Mouse (Mus musculus) neural tube, embryonic 11.5 days (tissue): ENCODE results near the gene Agap1. TPM values are rescaled to one million over a fixed set of nuclear protein-coding genes. Genes with fewer than 3 reads are reported as not detected.

Experiments
- ATAC-seq: fragments of 200-750 bp; cut with Nextera tagmentation; 2 replicates; pipeline ENCODE4 v1.8.0; 2017; ENCODE audit warnings: moderate number of reproducible peaks, mild to moderate bottlenecking, moderate TSS enrichment, moderate library complexity; ENCODE audit not compliant: insufficient read depth, low FRiP score, low TSS enrichment
- DNase-seq: peaks from one replicate; pipeline ENCODE4 v3.0.0-alpha.2; 2015; ENCODE audit warnings: low spot score
- H3K27ac ChIP-seq: fragments of 300-500 bp; sonication (generic); 2 replicates; pipeline ENCODE4 v1.5.1; 2014; ENCODE audit warnings: low read depth, mild to moderate bottlenecking, low read length
- H3K27me3 ChIP-seq: fragments of 300-500 bp; sonication (generic); 2 replicates; pipeline ENCODE4 v1.6.1; 2014; ENCODE audit warnings: mild to moderate bottlenecking, low read length, mixed read lengths; ENCODE audit not compliant: control insufficient read depth, insufficient read depth
- H3K36me3 ChIP-seq: fragments of 300-500 bp; sonication (generic); 2 replicates; pipeline ENCODE4 v1.6.1; 2014; ENCODE audit warnings: mild to moderate bottlenecking, low read length, moderate library complexity, mixed read lengths; ENCODE audit not compliant: control insufficient read depth, insufficient read depth
- H3K4me1 ChIP-seq: fragments of 300-500 bp; sonication (generic); 2 replicates; pipeline ENCODE4 v1.6.1; 2014; ENCODE audit warnings: low read length, mixed read lengths; ENCODE audit not compliant: control insufficient read depth, insufficient read depth
- H3K4me2 ChIP-seq: fragments of 300-500 bp; sonication (generic); 2 replicates; pipeline ENCODE4 v1.6.1; 2014; ENCODE audit warnings: low read depth, mild to moderate bottlenecking, moderate library complexity
- H3K4me3 ChIP-seq: fragments of 300-500 bp; sonication (generic); 2 replicates; pipeline ENCODE4 v1.5.1; 2014; ENCODE audit warnings: low read depth, low read length
- H3K9ac ChIP-seq: fragments of 300-500 bp; sonication (generic); 2 replicates; pipeline ENCODE4 v1.6.1; 2014; ENCODE audit warnings: mild to moderate bottlenecking, low read length
- H3K9me3 ChIP-seq: fragments of 300-500 bp; sonication (generic); 2 replicates; pipeline ENCODE4 v1.6.1; 2016; ENCODE audit warnings: low read length; ENCODE audit not compliant: control insufficient read depth
- WGBS: fragments of 180-500 bp; shearing (Covaris S2); extraction: QIAGEN DNeasy Blood & Tissue Kit; methylation state at CpG from one replicate; pipeline ENCODE4 v1.1.7; 2014; 5-methylcytosine and 5-hydroxymethylcytosine counted together
- polyA plus RNA-seq: library from polyadenylated mRNA; unstranded; fragments of >200 nt; fragmentation: Nextera tagmentation; extraction: Ambion mirVana; gene quantifications from 2 replicates; pipeline ENCODE4 v1.2.1, GENCODE M21; 2014

The Agap1 gene
- polyA plus RNA-seq, 1 experiment from 2014 or later, result 31.1 TPM

- Histone ChIP-seq H3K9me3 (no peaks in the 10 kb centered on the region), H3K9ac (no peak overlapping the region), H3K27ac (no peak overlapping the region), H3K4me1 (peaks cover 25% of the 10 kb centered on the region), H3K4me2 (no peak overlapping the region), H3K4me3 (no peak overlapping the region), H3K36me3 (no peaks in the 10 kb centered on the region), H3K27me3 (no peaks in the 10 kb centered on the region)
- 20% methylated on average over 12 of the region's 12 CpGs for WGBS
- peak; percentile 22 for DNase-seq
- ATAC-seq, result no peak
Measured at GRCm38 (mm10) chr1:89755358-89755757, 300.8 kb downstream of the Agap1 start.

DNA sequence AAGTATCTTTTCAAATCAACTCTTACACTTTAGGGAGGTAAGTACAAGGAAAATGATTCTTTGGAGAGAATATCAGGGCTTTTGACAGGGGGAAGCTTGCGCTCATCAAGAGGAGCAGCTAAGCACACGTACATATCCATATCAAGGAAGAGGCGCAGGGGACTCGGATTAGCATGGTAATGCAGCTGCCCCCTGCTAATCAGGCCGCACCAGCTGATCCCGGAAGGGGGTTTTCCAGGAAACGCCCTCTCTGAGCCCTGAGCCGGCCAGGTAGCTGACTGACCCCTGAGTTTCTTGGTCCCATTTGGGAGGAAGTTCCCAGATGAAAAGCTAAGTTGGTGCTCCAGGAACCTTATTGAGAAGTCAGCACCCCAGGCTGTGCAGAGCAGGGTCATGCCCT, 301.8 kb downstream of the Agap1 start:
- WGBS, result 20% methylated on average over 8 of the region's 8 CpGs
- no peak for DNase-seq
- no peak for ATAC-seq

DNA sequence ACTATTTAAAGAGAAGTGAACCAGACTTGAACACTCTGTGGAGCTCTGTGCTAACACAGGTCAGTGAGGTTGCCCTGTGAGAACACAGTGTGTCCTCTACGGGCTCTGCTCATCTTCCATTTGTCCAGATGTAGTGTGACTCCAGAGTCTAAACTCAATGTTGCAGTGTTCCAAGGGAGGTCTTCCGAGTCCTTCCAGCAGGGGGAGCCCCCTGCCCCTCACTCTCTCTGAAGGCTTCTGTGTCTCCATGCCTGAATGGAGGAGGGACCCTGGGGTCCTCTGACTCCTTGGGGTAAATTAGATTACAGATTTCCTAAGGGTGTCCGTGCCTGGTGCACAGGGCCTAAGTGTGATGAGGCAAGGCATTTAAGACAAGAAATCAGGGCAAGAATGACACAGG, 302.9 kb downstream of the Agap1 start:
- H3K4me3 ChIP-seq, result no peak overlapping the region
- peaks cover 18% of the 10 kb centered on the region for H3K4me1 ChIP-seq
- H3K36me3 ChIP-seq, result peaks cover under 1% of the 10 kb centered on the region
- no peak overlapping the region for H3K9ac ChIP-seq
- H3K9me3 ChIP-seq, result no peaks in the 10 kb centered on the region
- no peak overlapping the region for H3K4me2 ChIP-seq
- 41% methylated on average over 3 of the region's 3 CpGs for WGBS
- peak; percentile 44 for DNase-seq
- no peak overlapping the region for H3K27ac ChIP-seq
- ATAC-seq, result no peak; the same call in 1 of the 2 replicates
- H3K27me3 ChIP-seq, result no peaks in the 10 kb centered on the region

More for the DNA sequence above, 301.8 kb downstream of the Agap1 start:
- H3K4me2 ChIP-seq, result no peak overlapping the region
- H3K27ac ChIP-seq, result no peak overlapping the region
- no peak overlapping the region for H3K9ac ChIP-seq
- no peaks in the 10 kb centered on the region for H3K36me3 ChIP-seq
- no peaks in the 10 kb centered on the region for H3K27me3 ChIP-seq
- H3K4me3 ChIP-seq, result no peak overlapping the region
- H3K9me3 ChIP-seq, result no peaks in the 10 kb centered on the region
- H3K4me1 ChIP-seq, result peaks cover 18% of the 10 kb centered on the region

GRCm38 (mm10) chr1:89763912-89764311, 309.3 kb downstream of the Agap1 start:
- 0% methylated on average over 3 of the region's 3 CpGs for WGBS
- ATAC-seq (0 out of 2 replicates have a peak, but pooled peaks have one; percentile 27), DNase-seq (peak; percentile 71)
- Histone ChIP-seq H3K4me3 (no peak overlapping the region), H3K4me2 (no peak overlapping the region), H3K36me3 (peaks cover 3% of the 10 kb centered on the region), H3K27ac (no peak overlapping the region), H3K4me1 (peaks cover 20% of the 10 kb centered on the region), H3K27me3 (no peaks in the 10 kb centered on the region), H3K9ac (no peak overlapping the region), H3K9me3 (no peaks in the 10 kb centered on the region)

DNA sequence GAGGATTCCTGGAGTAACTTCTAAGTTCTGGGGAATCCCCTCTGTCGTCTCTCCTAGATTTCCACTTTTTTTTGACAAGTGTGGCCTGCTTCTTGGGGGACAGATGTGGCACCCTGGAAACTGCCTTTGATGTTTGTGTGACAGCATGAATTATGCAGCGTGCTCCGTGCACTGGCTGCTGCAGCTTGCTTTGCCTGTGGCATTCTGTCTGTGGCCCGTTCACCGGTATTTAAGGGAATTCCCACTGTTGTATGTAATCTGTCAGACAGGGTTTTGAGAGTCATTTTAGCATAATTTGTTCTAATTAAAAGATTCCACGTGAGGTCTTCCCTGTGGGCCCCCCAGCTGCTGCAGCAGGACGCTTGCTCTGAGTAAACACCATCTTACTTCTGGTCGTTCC, 312.3 kb downstream of the Agap1 start:
- no peaks in the 10 kb centered on the region for H3K27me3 ChIP-seq
- 37% methylated on average over 8 of the region's 8 CpGs for WGBS
- H3K36me3 ChIP-seq, result peaks cover 3% of the 10 kb centered on the region
- no peak overlapping the region for H3K4me2 ChIP-seq
- H3K4me3 ChIP-seq, result no peak overlapping the region
- ATAC-seq, result no peak
- no peaks in the 10 kb centered on the region for H3K9me3 ChIP-seq
- H3K27ac ChIP-seq, result no peak overlapping the region
- peaks cover 33% of the 10 kb centered on the region for H3K4me1 ChIP-seq
- no peak for DNase-seq
- H3K9ac ChIP-seq, result no peak overlapping the region

DNA sequence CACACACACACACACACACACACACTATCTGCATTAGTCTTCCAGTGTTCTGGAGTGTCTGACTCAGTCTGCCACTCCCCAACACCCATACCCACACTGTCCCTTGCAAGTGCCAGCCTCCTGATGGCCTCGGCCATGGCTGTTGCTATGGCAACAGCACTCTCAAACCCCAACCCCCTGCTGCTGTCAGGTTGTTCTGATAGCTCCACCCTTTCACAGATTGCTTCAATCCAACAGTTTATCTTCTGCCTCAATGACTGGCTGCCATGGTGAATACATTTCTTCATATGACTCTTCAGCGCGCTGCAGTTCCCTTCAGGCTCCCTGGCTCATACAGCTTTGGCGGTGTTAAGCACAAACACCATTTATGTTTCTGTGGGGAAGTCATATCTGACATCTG, 315.0 kb downstream of the Agap1 start:
- Histone ChIP-seq H3K9me3 (no peaks in the 10 kb centered on the region), H3K9ac (no peak overlapping the region), H3K27ac (no peak overlapping the region), H3K36me3 (no peaks in the 10 kb centered on the region), H3K4me1 (peaks cover 24% of the 10 kb centered on the region), H3K4me2 (no peak overlapping the region), H3K27me3 (no peaks in the 10 kb centered on the region), H3K4me3 (no peak overlapping the region)
- ATAC-seq, result no peak
- 57% methylated on average over 4 of the region's 4 CpGs for WGBS
- DNase-seq, result peak; percentile 24

GRCm38 (mm10) chr1:89770298-89770697, 315.7 kb downstream of the Agap1 start:
- Histone ChIP-seq H3K4me2 (no peak overlapping the region), H3K27me3 (no peaks in the 10 kb centered on the region), H3K9me3 (no peaks in the 10 kb centered on the region), H3K4me1 (peaks cover 24% of the 10 kb centered on the region), H3K9ac (no peak overlapping the region), H3K36me3 (no peaks in the 10 kb centered on the region), H3K27ac (no peak overlapping the region), H3K4me3 (no peak overlapping the region)
- 70% methylated on average over 1 of the region's 1 CpGs for WGBS
- DNase-seq (no peak), ATAC-seq (no peak)

GRCm38 (mm10) chr1:89775750-89776149, 321.1 kb downstream of the Agap1 start:
- Histone ChIP-seq H3K9ac (no peak overlapping the region), H3K4me3 (no peak overlapping the region), H3K36me3 (0 out of 2 replicates have a peak, but pooled peaks cover 2% of the 10 kb centered on the region), H3K27me3 (no peaks in the 10 kb centered on the region), H3K9me3 (no peaks in the 10 kb centered on the region), H3K27ac (no peak overlapping the region), H3K4me2 (no peak overlapping the region), H3K4me1 (peaks cover 2% of the 10 kb centered on the region; the same call in 1 of the 2 replicates)
- DNase-seq (no peak), ATAC-seq (no peak)
- WGBS, result 27% methylated on average over 4 of the region's 4 CpGs

DNA sequence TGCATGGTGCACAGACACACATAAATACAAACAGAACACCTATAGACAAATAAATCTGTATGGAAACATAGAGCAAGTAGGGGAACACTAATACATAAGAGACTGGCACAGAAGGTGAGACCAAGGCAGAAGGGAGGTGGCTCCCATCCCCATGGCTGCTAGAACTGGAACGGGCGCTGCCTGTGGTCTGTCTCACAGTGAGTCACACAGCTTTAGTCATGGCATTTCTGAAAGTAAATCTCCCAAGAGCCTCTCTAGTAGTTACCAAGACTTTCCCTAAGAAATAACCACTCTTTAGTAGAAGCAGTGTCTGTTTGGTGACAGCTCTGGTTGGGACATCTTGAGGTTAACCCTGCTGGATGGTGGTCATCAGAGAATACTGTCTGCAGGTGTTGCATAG, 326.1 kb downstream of the Agap1 start:
- Histone ChIP-seq H3K9ac (no peak overlapping the region), H3K9me3 (no peaks in the 10 kb centered on the region), H3K4me2 (no peak overlapping the region), H3K27me3 (no peaks in the 10 kb centered on the region), H3K4me3 (no peak overlapping the region), H3K36me3 (0 out of 2 replicates have a peak, but pooled peaks cover 2% of the 10 kb centered on the region), H3K4me1 (peaks cover 4% of the 10 kb centered on the region), H3K27ac (no peak overlapping the region)
- ATAC-seq, result no peak
- WGBS, result 96% methylated on average over 2 of the region's 2 CpGs
- DNase-seq, result no peak
